Mouse (Mus musculus): ENCODE measurements at regions not wholly inside any gene's neighbourhood (a gene's known extent, or its start where the extent isn't known, plus 50 kb on each side); places are given as distances from the start of the nearest gene placed in this dataset.

GRCm38 (mm10) chr13:38281712-38282111, 63.2 kb upstream of the Bmp6 start:
- no peak for DNase-seq

DNA sequence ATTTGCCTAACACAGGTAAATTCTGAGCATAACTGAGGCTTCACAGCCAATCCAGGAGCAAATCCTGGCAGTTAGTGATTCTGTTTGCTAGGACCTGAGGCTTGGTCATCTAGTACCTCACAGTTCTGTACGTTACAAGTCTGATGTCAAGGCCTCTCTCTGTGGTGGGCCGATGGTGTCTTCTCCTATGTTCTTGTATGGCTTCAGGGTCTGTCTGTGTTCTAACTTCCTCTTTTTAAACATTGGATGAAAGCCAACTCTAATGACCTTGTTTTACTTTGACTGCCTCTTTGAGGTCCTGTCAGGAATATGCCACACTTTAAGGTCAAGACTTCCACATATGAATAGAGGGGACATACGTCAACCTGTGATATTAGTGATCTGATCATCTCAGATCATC, 56.9 kb upstream of the Bmp6 start:
- no peak for DNase-seq

GRCm38 (mm10) chr13:38288572-38289440, 56.1 kb upstream of the Bmp6 start:
- no peak for DNase-seq

DNA sequence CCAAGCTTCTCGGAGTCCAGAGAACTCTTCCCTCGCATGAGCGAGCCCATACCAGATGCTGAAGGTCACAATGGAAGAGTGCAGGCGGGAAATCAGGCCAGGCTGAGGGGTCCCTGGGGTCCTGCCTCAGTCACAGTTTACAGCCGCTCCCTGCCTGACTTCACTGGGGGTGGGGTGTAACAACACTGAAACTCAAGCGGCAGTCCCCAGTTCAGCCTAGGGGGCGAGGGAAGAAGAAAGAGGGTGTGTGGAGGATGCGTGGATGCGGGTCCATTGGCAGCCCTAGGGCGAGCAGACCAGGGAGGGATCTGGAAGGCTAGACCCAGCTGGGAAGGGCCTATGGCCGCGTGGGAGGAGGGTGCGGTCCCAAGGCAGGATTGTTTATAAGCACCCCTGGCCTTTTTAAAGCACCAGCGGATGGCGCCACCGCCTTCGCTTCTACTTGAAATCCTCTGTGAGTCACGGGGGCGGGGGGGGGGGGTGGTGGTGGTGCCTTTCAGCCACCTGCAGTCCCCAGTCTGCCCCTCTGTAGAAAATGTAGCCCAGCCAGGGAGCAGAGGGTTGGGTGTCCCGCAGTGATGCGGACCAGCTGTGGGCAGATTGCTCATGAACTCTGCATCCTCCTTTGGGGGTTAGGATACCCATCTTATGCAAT, 54.5 kb upstream of the Bmp6 start:
- DNase-seq, result peak in 1 of 2 experiments; percentile 18

DNA sequence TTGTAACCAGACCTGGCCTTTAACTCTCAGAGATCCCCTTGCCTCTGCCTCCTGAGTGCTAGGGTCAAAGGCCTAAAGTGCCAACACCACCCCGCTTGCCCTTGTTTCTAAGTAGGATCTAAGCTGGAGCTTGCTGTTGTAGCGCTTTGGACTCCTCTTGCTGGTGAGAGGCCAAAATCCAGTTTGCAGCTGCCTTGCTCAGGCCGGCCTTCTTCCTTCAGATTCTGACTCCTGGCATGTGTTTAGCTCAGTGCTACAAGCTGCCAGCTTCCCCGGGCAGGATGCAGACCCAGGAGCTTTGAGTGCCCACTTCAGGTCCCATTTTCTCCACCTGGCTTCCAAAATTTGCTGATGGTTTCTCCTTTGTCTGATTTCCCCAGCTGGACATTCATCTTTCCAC, 53.4 kb upstream of the Bmp6 start:
- DNase-seq, result no peak

Data from kidney, postnatal 25 days (tissue).